Mouse (Mus musculus) midbrain, embryonic 13.5 days (tissue): Measurements from ENCODE around the gene Dpyd. TPM values are rescaled to one million over a fixed set of nuclear protein-coding genes. Genes with fewer than 3 reads are reported as not detected.

Experiments used
- ATAC-seq: fragments of 200-750 bp; cut with Nextera tagmentation; 2 replicates; pipeline ENCODE4 v1.8.0; 2017; ENCODE audit warnings: mild to moderate bottlenecking, moderate TSS enrichment, moderate library complexity
- H3K27ac ChIP-seq: fragments of 300-500 bp; sonication (generic); 2 replicates; pipeline ENCODE4 v1.5.1; 2015; ENCODE audit warnings: inconsistent platforms, mild to moderate bottlenecking, moderate library complexity
- H3K27me3 ChIP-seq: fragments of 300-500 bp; sonication (generic); 2 replicates; pipeline ENCODE4 v1.6.1; 2015; ENCODE audit warnings: mild to moderate bottlenecking, inconsistent platforms
- H3K36me3 ChIP-seq: fragments of 300-500 bp; sonication (generic); 2 replicates; pipeline ENCODE4 v1.6.1; 2015; ENCODE audit warnings: mild to moderate bottlenecking, inconsistent platforms
- H3K4me1 ChIP-seq: fragments of 300-500 bp; sonication (generic); replicated peaks from 2 replicates; pipeline ENCODE4 v1.6.1; 2015; ENCODE audit warnings: inconsistent platforms
- H3K4me2 ChIP-seq: fragments of 300-500 bp; sonication (generic); replicated peaks from 2 replicates; pipeline ENCODE4 v1.6.1; 2015; ENCODE audit warnings: moderate library complexity, mild to moderate bottlenecking, inconsistent platforms
- H3K4me3 ChIP-seq: fragments of 300-500 bp; sonication (generic); replicated peaks from 2 replicates; pipeline ENCODE4 v1.5.1; 2015; ENCODE audit warnings: mild to moderate bottlenecking, inconsistent platforms
- H3K9ac ChIP-seq: fragments of 300-500 bp; sonication (generic); replicated peaks from 2 replicates; pipeline ENCODE4 v1.6.1; 2015; ENCODE audit warnings: mild to moderate bottlenecking, inconsistent platforms
- H3K9me3 ChIP-seq: fragments of 300-500 bp; sonication (generic); 2 replicates; pipeline ENCODE4 v1.6.1; 2016; ENCODE audit warnings: mild to moderate bottlenecking, inconsistent platforms
- WGBS: fragments of 180-500 bp; shearing (Covaris S2); methylation state at CpG from one replicate; pipeline ENCODE4 v1.1.7; 2015; 5-methylcytosine and 5-hydroxymethylcytosine counted together
- polyA plus RNA-seq: library from polyadenylated mRNA; unstranded; fragments of >200 nt; fragmentation: Nextera tagmentation; extraction: Ambion mirVana; gene quantifications from 2 replicates; pipeline ENCODE4 v1.2.1, GENCODE M21; 2015

Gene Dpyd
- polyA plus RNA-seq, 1 experiment from 2014 or later: 3.6 TPM

- H3K36me3 ChIP-seq: no peaks in the 10 kb centered on the region
- H3K27ac ChIP-seq: peak overlapping the region; percentile 73
- peaks cover 14% of the 10 kb centered on the region; the same call in 1 of the 2 replicates for H3K27me3 ChIP-seq
- peak overlapping the region; percentile 36 for H3K4me3 ChIP-seq
- peak; percentile 93 for ATAC-seq
- WGBS: 4% methylated on average over 17 of the region's 17 CpGs
- H3K4me2 ChIP-seq: peak overlapping the region; percentile 54
- H3K9ac ChIP-seq: peak overlapping the region; percentile 57
- H3K4me1 ChIP-seq: peaks cover 16% of the 10 kb centered on the region
- no peaks in the 10 kb centered on the region for H3K9me3 ChIP-seq
These were observed 592.9 kb downstream of the Dpyd start for GRCm38 (mm10) chr3:119154604-119155444.

GRCm38 (mm10) chr3:119158670-119159069 lies 596.7 kb downstream of the Dpyd start:
- Histone ChIP-seq H3K9me3 (no peaks in the 10 kb centered on the region), H3K27ac (no peak overlapping the region), H3K4me1 (peaks cover 16% of the 10 kb centered on the region), H3K36me3 (no peaks in the 10 kb centered on the region), H3K4me3 (no peak overlapping the region), H3K27me3 (peaks cover 19% of the 10 kb centered on the region; the same call in 1 of the 2 replicates), H3K9ac (no peak overlapping the region), H3K4me2 (no peak overlapping the region)
- ATAC-seq: no peak
- WGBS: 76% methylated on average over 4 of the region's 4 CpGs

- Histone ChIP-seq H3K27ac (no peak overlapping the region), H3K27me3 (0 out of 2 replicates have a peak, but pooled peaks cover 4% of the 10 kb centered on the region), H3K4me3 (no peak overlapping the region), H3K9me3 (no peaks in the 10 kb centered on the region), H3K4me1 (peaks cover 10% of the 10 kb centered on the region; the same call in 1 of the 2 replicates), H3K36me3 (no peaks in the 10 kb centered on the region), H3K4me2 (no peak overlapping the region), H3K9ac (no peak overlapping the region)
- 50% methylated on average over 6 of the region's 6 CpGs for WGBS
- ATAC-seq: no peak
These were observed 603.8 kb downstream of the Dpyd start for GRCm38 (mm10) chr3:119165691-119166090.

GRCm38 (mm10) chr3:119168166-119168565 lies 606.2 kb downstream of the Dpyd start:
- H3K9me3 ChIP-seq: no peaks in the 10 kb centered on the region
- ATAC-seq: no peak
- no peaks in the 10 kb centered on the region for H3K36me3 ChIP-seq
- H3K9ac ChIP-seq: no peak overlapping the region
- H3K4me1 ChIP-seq: peaks cover 10% of the 10 kb centered on the region; the same call in 1 of the 2 replicates
- 32% methylated on average over 2 of the region's 2 CpGs for WGBS
- no peak overlapping the region for H3K4me2 ChIP-seq
- no peak overlapping the region for H3K27ac ChIP-seq
- H3K27me3 ChIP-seq: no peaks in the 10 kb centered on the region
- no peak overlapping the region for H3K4me3 ChIP-seq

- Histone ChIP-seq H3K9me3 (no peaks in the 10 kb centered on the region), H3K4me3 (no peak overlapping the region), H3K27ac (no peak overlapping the region), H3K9ac (no peak overlapping the region), H3K4me2 (no peak overlapping the region), H3K27me3 (no peaks in the 10 kb centered on the region), H3K4me1 (peaks cover 10% of the 10 kb centered on the region; the same call in 1 of the 2 replicates), H3K36me3 (no peaks in the 10 kb centered on the region)
- ATAC-seq: no peak
- WGBS: 64% methylated on average over 1 of the region's 1 CpGs
These were observed 606.7 kb downstream of the Dpyd start for GRCm38 (mm10) chr3:119168661-119169060.

GRCm38 (mm10) chr3:119183261-119183660 lies 621.3 kb downstream of the Dpyd start:
- no peak for ATAC-seq
- no peaks in the 10 kb centered on the region for H3K4me1 ChIP-seq
- no peak overlapping the region for H3K27ac ChIP-seq
- H3K4me3 ChIP-seq: no peak overlapping the region
- H3K27me3 ChIP-seq: no peaks in the 10 kb centered on the region
- H3K36me3 ChIP-seq: no peaks in the 10 kb centered on the region
- no peak overlapping the region for H3K4me2 ChIP-seq
- no peak overlapping the region for H3K9ac ChIP-seq
- 86% methylated on average over 3 of the region's 3 CpGs for WGBS
- no peaks in the 10 kb centered on the region for H3K9me3 ChIP-seq

- Histone ChIP-seq H3K36me3 (no peaks in the 10 kb centered on the region), H3K27me3 (no peaks in the 10 kb centered on the region), H3K4me3 (no peak overlapping the region), H3K9me3 (no peaks in the 10 kb centered on the region), H3K4me1 (peaks cover 7% of the 10 kb centered on the region; the same call in 1 of the 2 replicates), H3K9ac (no peak overlapping the region), H3K27ac (no peak overlapping the region), H3K4me2 (no peak overlapping the region)
- WGBS: 84% methylated on average over 6 of the region's 6 CpGs
- ATAC-seq: no peak
These were observed 632.1 kb downstream of the Dpyd start for GRCm38 (mm10) chr3:119194071-119194470.

GRCm38 (mm10) chr3:119195613-119196012 lies 633.7 kb downstream of the Dpyd start:
- no peak for ATAC-seq
- Histone ChIP-seq H3K9ac (no peak overlapping the region), H3K27ac (peak overlapping the region; percentile 31; the same call in 1 of the 2 replicates), H3K4me1 (peaks cover 7% of the 10 kb centered on the region; the same call in 1 of the 2 replicates), H3K36me3 (no peaks in the 10 kb centered on the region), H3K4me3 (no peak overlapping the region), H3K27me3 (no peaks in the 10 kb centered on the region), H3K9me3 (no peaks in the 10 kb centered on the region), H3K4me2 (no peak overlapping the region)
- 45% methylated on average over 4 of the region's 4 CpGs for WGBS

GRCm38 (mm10) chr3:119220763-119221412 lies 659.0 kb downstream of the Dpyd start:
- H3K36me3 ChIP-seq: no peaks in the 10 kb centered on the region
- 66% methylated on average over 2 of the region's 2 CpGs for WGBS
- ATAC-seq: no peak
- H3K4me2 ChIP-seq: no peak overlapping the region
- no peak overlapping the region for H3K9ac ChIP-seq
- no peaks in the 10 kb centered on the region for H3K4me1 ChIP-seq
- H3K27me3 ChIP-seq: no peaks in the 10 kb centered on the region
- H3K27ac ChIP-seq: no peak overlapping the region
- H3K4me3 ChIP-seq: no peak overlapping the region
- H3K9me3 ChIP-seq: no peaks in the 10 kb centered on the region

GRCm38 (mm10) chr3:119243181-119243580 lies 681.3 kb downstream of the Dpyd start:
- H3K9ac ChIP-seq: no peak overlapping the region
- H3K4me2 ChIP-seq: no peak overlapping the region
- no peak overlapping the region for H3K4me3 ChIP-seq
- ATAC-seq: no peak
- H3K27me3 ChIP-seq: no peaks in the 10 kb centered on the region
- no peaks in the 10 kb centered on the region for H3K36me3 ChIP-seq
- H3K27ac ChIP-seq: no peak overlapping the region
- 86% methylated on average over 3 of the region's 3 CpGs for WGBS
- no peaks in the 10 kb centered on the region for H3K9me3 ChIP-seq
- no peaks in the 10 kb centered on the region for H3K4me1 ChIP-seq

GRCm38 (mm10) chr3:119256516-119256915 lies 694.6 kb downstream of the Dpyd start:
- H3K9ac ChIP-seq: no peak overlapping the region
- H3K36me3 ChIP-seq: no peaks in the 10 kb centered on the region
- H3K27ac ChIP-seq: no peak overlapping the region
- H3K9me3 ChIP-seq: no peaks in the 10 kb centered on the region
- H3K4me2 ChIP-seq: no peak overlapping the region
- no peaks in the 10 kb centered on the region for H3K27me3 ChIP-seq
- H3K4me3 ChIP-seq: no peak overlapping the region
- H3K4me1 ChIP-seq: no peaks in the 10 kb centered on the region
- 39% methylated on average over 5 of the region's 5 CpGs for WGBS
- peak; percentile 60; the same call in 1 of the 2 replicates for ATAC-seq

- Histone ChIP-seq H3K36me3 (no peaks in the 10 kb centered on the region), H3K9ac (no peak overlapping the region), H3K4me1 (no peaks in the 10 kb centered on the region), H3K27me3 (no peaks in the 10 kb centered on the region), H3K4me3 (no peak overlapping the region), H3K27ac (no peak overlapping the region), H3K9me3 (no peaks in the 10 kb centered on the region), H3K4me2 (no peak overlapping the region)
- WGBS: 84% methylated on average over 2 of the region's 2 CpGs
- no peak for ATAC-seq
These were observed 713.3 kb downstream of the Dpyd start for GRCm38 (mm10) chr3:119275241-119275640.
